10 mouse cellular contexts compared by ENCODE assay signal in genomic region chr2:173334856-173335595, GRCm38 (mm10). TPM values are rescaled to one million over a fixed set of nuclear protein-coding genes. Genes with fewer than 3 reads are reported as not detected.
DNase-seq lines count a peak whose midpoint lies in the region; ATAC-seq and TF ChIP-seq lines count a peak whose summit lies in the region.
"Had no signal": no experiment of that assay in that cellular context is flagged by ENCODE, and none has a peak within 500 bp of the region (broad histone marks: within the 10 kb centered on the region; RNA-seq: fewer than 3 reads in every experiment).

No protein-coding gene starts in this region.

- no peak for TF ChIP-seq POLR2A in thymus, adult 2 months (IDR thresholded peaks at IDR 0.05; ENCODE audit: control insufficient read depth, extremely low read depth, insufficient read depth, low read length, poor library complexity)

- intact Hi-C loops in gastrocnemius, postnatal 36 days (cut with DNase I): no loop called here

- no peak overlapping the region for H3K4me2 ChIP-seq in forebrain, embryonic 11.5 days (ENCODE audit: low read depth, low read length, severe bottlenecking)
- no peak overlapping the region for H3K4me2 ChIP-seq in forebrain, embryonic 13.5 days
- H3K4me2 ChIP-seq in limb, embryonic 12.5 days: no peak overlapping the region
- no peak overlapping the region for H3K4me2 ChIP-seq in stomach, embryonic 16.5 days (ENCODE audit: low read depth, low read length)

- H3K4me3 ChIP-seq in forebrain, embryonic 11.5 days (ENCODE audit: low read depth, low read length): no peak overlapping the region
- H3K4me3 ChIP-seq in forebrain, embryonic 13.5 days: no peak overlapping the region
- no peak overlapping the region for H3K4me3 ChIP-seq in thymus, adult 2 months (ENCODE audit: control insufficient read depth, insufficient read depth, low read length)
- H3K4me3 ChIP-seq in limb, embryonic 12.5 days (replicated peaks): no peak overlapping the region
- no peak overlapping the region for H3K4me3 ChIP-seq in stomach, embryonic 16.5 days (replicated peaks; ENCODE audit: low read length)

- no peaks in the 10 kb centered on the region for H3K9me3 ChIP-seq in forebrain, embryonic 11.5 days (ENCODE audit: control insufficient read depth, low read length)
- H3K9me3 ChIP-seq in forebrain, embryonic 13.5 days (replicated peaks): no peaks in the 10 kb centered on the region
- no peaks in the 10 kb centered on the region for H3K9me3 ChIP-seq in limb, embryonic 12.5 days
- H3K9me3 ChIP-seq in stomach, embryonic 16.5 days (replicated peaks; ENCODE audit: control insufficient read depth, low read length): 0 out of 2 replicates have a peak, but pooled peaks cover 4% of the 10 kb centered on the region

- 0 out of 2 replicates have a peak, but pooled peaks cover 6% of the 10 kb centered on the region for H3K4me1 ChIP-seq in forebrain, embryonic 11.5 days (replicated peaks; ENCODE audit: control insufficient read depth, insufficient read depth, low read length)
- H3K4me1 ChIP-seq in forebrain, embryonic 13.5 days: peaks cover 43% of the 10 kb centered on the region
- peaks cover 18% of the 10 kb centered on the region for H3K4me1 ChIP-seq in thymus, adult 2 months (replicated peaks; ENCODE audit: control insufficient read depth, insufficient read depth, low read length)
- peaks cover 46% of the 10 kb centered on the region for H3K4me1 ChIP-seq in limb, embryonic 12.5 days (replicated peaks)
- H3K4me1 ChIP-seq in stomach, embryonic 16.5 days (ENCODE audit: control insufficient read depth, insufficient read depth, low read length): peaks cover 43% of the 10 kb centered on the region

- H3K27ac ChIP-seq in forebrain, embryonic 11.5 days (ENCODE audit: low read depth, low read length): 0 out of 2 replicates have a peak overlapping the region, but pooled peaks have one; percentile 12
- H3K27ac ChIP-seq in forebrain, embryonic 13.5 days: no peak overlapping the region
- H3K27ac ChIP-seq in thymus, adult 2 months (ENCODE audit: control insufficient read depth, insufficient read depth, low read length): no peak overlapping the region
- H3K27ac ChIP-seq in limb, embryonic 12.5 days: peak overlapping the region; percentile 75
- peak overlapping the region; percentile 75 for H3K27ac ChIP-seq in stomach, embryonic 16.5 days (ENCODE audit: low read length)
- H3K27ac ChIP-seq: liver, embryonic 14.5 days had no signal

- DNase-seq in forebrain, embryonic 11.5 days (ENCODE audit: low spot score): no peak
- DNase-seq in thymus, postnatal 14 days: peak; percentile 24
- no peak for DNase-seq in thymus, adult 2 months
- DNase-seq in gastrocnemius, postnatal 36 days: no peak
- DNase-seq in ovary, postnatal 14 days (ENCODE audit: low spot score): no peak
- DNase-seq: B cell, adult 2 months had no signal

- TF ChIP-seq CTCF in thymus, adult 2 months (IDR thresholded peaks at IDR 0.05; ENCODE audit: borderline replicate concordance, control insufficient read depth, extremely low read depth, insufficient read depth, low read length, poor library complexity): no peak

- ATAC-seq in forebrain, embryonic 11.5 days (replicated peaks; ENCODE audit: low FRiP score): no peak
- no peak for ATAC-seq in forebrain, embryonic 13.5 days
- no peak for ATAC-seq in limb, embryonic 12.5 days (ENCODE audit: insufficient number of reproducible peaks, insufficient read depth, low FRiP score, low TSS enrichment, low read depth)
- no peak for ATAC-seq in stomach, embryonic 16.5 days (ENCODE audit: insufficient read depth, low FRiP score)

- H3K36me3 ChIP-seq in forebrain, embryonic 11.5 days (ENCODE audit: control insufficient read depth, insufficient read depth, low read length): no peaks in the 10 kb centered on the region
- H3K36me3 ChIP-seq in forebrain, embryonic 13.5 days (ENCODE audit: poor library complexity, severe bottlenecking): no peaks in the 10 kb centered on the region
- no peaks in the 10 kb centered on the region for H3K36me3 ChIP-seq in thymus, adult 2 months (ENCODE audit: control insufficient read depth, insufficient read depth, low read length)
- H3K36me3 ChIP-seq in limb, embryonic 12.5 days: no peaks in the 10 kb centered on the region
- H3K36me3 ChIP-seq in stomach, embryonic 16.5 days (ENCODE audit: control insufficient read depth, insufficient read depth, low read length): no peaks in the 10 kb centered on the region

- no peak overlapping the region; the same call in 1 of the 2 replicates for H3K9ac ChIP-seq in forebrain, embryonic 11.5 days (ENCODE audit: low read length)
- H3K9ac ChIP-seq in forebrain, embryonic 13.5 days: no peak overlapping the region
- H3K9ac ChIP-seq in limb, embryonic 12.5 days (replicated peaks): no peak overlapping the region
- no peak overlapping the region; the same call in 1 of the 2 replicates for H3K9ac ChIP-seq in stomach, embryonic 16.5 days (ENCODE audit: low read length)
- H3K9ac ChIP-seq: liver, embryonic 14.5 days had no signal

- WGBS in forebrain, embryonic 11.5 days: 11% methylated on average over 15 of the region's 15 CpGs
- WGBS in forebrain, embryonic 13.5 days: 12% methylated on average over 15 of the region's 15 CpGs
- WGBS in thymus, adult 2 months: 79% methylated on average over 15 of the region's 15 CpGs
- 16% methylated on average over 15 of the region's 15 CpGs for WGBS in limb, embryonic 12.5 days
- WGBS in stomach, embryonic 16.5 days: 29% methylated on average over 15 of the region's 15 CpGs

- H3K27me3 ChIP-seq in forebrain, embryonic 11.5 days (ENCODE audit: control insufficient read depth, insufficient read depth, low read length): no peaks in the 10 kb centered on the region; the same call in 1 of the 2 replicates
- peaks cover 22% of the 10 kb centered on the region; the same call in 1 of the 2 replicates for H3K27me3 ChIP-seq in forebrain, embryonic 13.5 days
- no peaks in the 10 kb centered on the region for H3K27me3 ChIP-seq in thymus, adult 2 months (ENCODE audit: control insufficient read depth, insufficient read depth, low read length)
- H3K27me3 ChIP-seq in limb, embryonic 12.5 days: peaks cover 47% of the 10 kb centered on the region
- H3K27me3 ChIP-seq in stomach, embryonic 16.5 days (ENCODE audit: control insufficient read depth, insufficient read depth, low read length): no peaks in the 10 kb centered on the region; the same call in 1 of the 2 replicates

RNA-seq across cellular contexts. Expression of gene Pmepa1, which starts 58.7 kb away (rescaled TPM):
- 3.3 and 3.6 TPM in 2 replicates for polyA plus RNA-seq in forebrain, embryonic 11.5 days (2014; fragmentation: Nextera tagmentation; extraction: Ambion mirVana)
- 4.6 and 5.3 TPM in 2 replicates for polyA plus RNA-seq in forebrain, embryonic 13.5 days (2015; fragmentation: Nextera tagmentation; extraction: Ambion mirVana)
- 68.7 and 70.3 TPM in 2 replicates for polyA plus RNA-seq in thymus, adult 2 months (2012; rRNA removed)
- 3.3 and 4.0 TPM in 2 replicates for polyA plus RNA-seq in limb, embryonic 12.5 days (2016; fragmentation: Nextera tagmentation; extraction: Ambion mirVana)
- 7.2 and 7.4 TPM in 2 replicates for polyA plus RNA-seq in stomach, embryonic 16.5 days (2015; fragmentation: Nextera tagmentation; extraction: Ambion mirVana)
- 10 to 100 TPM; 14.7 to 21.8 TPM for total RNA-seq in gastrocnemius, postnatal 36 days (2021)

Comparison
In these comparisons a context has a peak if more than half of its experiments do, and no peak if none do; other contexts are left out.
1. H3K27ac ChIP-seq: peak in forebrain, embryonic 11.5 days (single experiment), limb, embryonic 12.5 days (single experiment) and stomach, embryonic 16.5 days (single experiment); none in forebrain, embryonic 13.5 days (single experiment) and thymus, adult 2 months (single experiment).